Mouse (Mus musculus): ENCODE measurements around the gene Ccdc40. TPM values are rescaled to one million over a fixed set of nuclear protein-coding genes. Genes with fewer than 3 reads are reported as not detected.

Gene Ccdc40
- total RNA-seq, 2 experiments from 2014 or later: not detected

- DNase-seq: peak; percentile 46 to 56
- intact Hi-C loops (cut with DNase I): no loop called here
Measured at GRCm38 (mm10) chr11:119206562-119206961, 21.8 kb upstream of the Ccdc40 start.

- intact Hi-C loops (cut with DNase I): loop anchor here (2.0 kb wide), 1 partner anchor 21 kb away; the partner anchor contains the start of genes Ccdc40 and Tbc1d16
- no peak for DNase-seq
Measured at GRCm38 (mm10) chr11:119207986-119208385, 20.4 kb upstream of the Ccdc40 start.

GRCm38 (mm10) chr11:119208870-119209370 is 19.5 kb upstream of the Ccdc40 start:
- intact Hi-C loops (cut with DNase I): loop anchor here (2.0 kb wide), 1 partner anchor 20 kb away; the partner anchor contains the start of genes Ccdc40 and Tbc1d16
- DNase-seq: no peak

GRCm38 (mm10) chr11:119209371-119210025 is 18.9 kb upstream of the Ccdc40 start:
- peak; percentile 61 to 66 for DNase-seq
- intact Hi-C loops (cut with DNase I): loop anchor here (2.0 kb wide), 1 partner anchor 19 kb away; the partner anchor contains the start of genes Ccdc40 and Tbc1d16

- DNase-seq: peak; percentile 77
- intact Hi-C loops (cut with DNase I): no loop called here
Measured at GRCm38 (mm10) chr11:119210321-119211100, 17.9 kb upstream of the Ccdc40 start.

GRCm38 (mm10) chr11:119211604-119212309 is 16.6 kb upstream of the Ccdc40 start:
- intact Hi-C loops (cut with DNase I): no loop called here
- DNase-seq: no peak

- intact Hi-C loops (cut with DNase I): no loop called here
- no peak for DNase-seq
Measured at GRCm38 (mm10) chr11:119213166-119213885, 15.0 kb upstream of the Ccdc40 start.

GRCm38 (mm10) chr11:119215038-119215904 is 13.1 kb upstream of the Ccdc40 start:
- DNase-seq: no peak
- intact Hi-C loops (cut with DNase I): no loop called here

- peak in 1 of 2 experiments; percentile 47 for DNase-seq
Measured at GRCm38 (mm10) chr11:119215905-119216507, 12.4 kb upstream of the Ccdc40 start.

GRCm38 (mm10) chr11:119217861-119218260 is 10.5 kb upstream of the Ccdc40 start:
- DNase-seq: no peak
- intact Hi-C loops (cut with DNase I): no loop called here

More at GRCm38 (mm10) chr11:119215905-119216507, 12.4 kb upstream of the Ccdc40 start:
- intact Hi-C loops (cut with DNase I): no loop called here

GRCm38 (mm10) chr11:119219816-119220465 is 8.4 kb upstream of the Ccdc40 start:
- DNase-seq: peak; percentile 65 to 67
- intact Hi-C loops (cut with DNase I): no loop called here

- intact Hi-C loops (cut with DNase I): no loop called here
- DNase-seq: no peak
Measured at GRCm38 (mm10) chr11:119221812-119222510, 6.4 kb upstream of the Ccdc40 start.

- DNase-seq: no peak
- intact Hi-C loops (cut with DNase I): no loop called here
Measured at GRCm38 (mm10) chr11:119223124-119223890, 5.1 kb upstream of the Ccdc40 start.

GRCm38 (mm10) chr11:119224926-119225325 is 3.4 kb upstream of the Ccdc40 start:
- DNase-seq: no peak
- intact Hi-C loops (cut with DNase I): no loop called here

GRCm38 (mm10) chr11:119225634-119226033 is 2.7 kb upstream of the Ccdc40 start:
- intact Hi-C loops (cut with DNase I): no loop called here
- DNase-seq: no peak

GRCm38 (mm10) chr11:119227591-119227990 is 781 bp upstream of the Ccdc40 start:
- intact Hi-C loops (cut with DNase I): no loop called here

More at GRCm38 (mm10) chr11:119227591-119227990, 781 bp upstream of the Ccdc40 start:
- DNase-seq: no peak

All from gastrocnemius, postnatal 36 days (tissue).